Mouse (Mus musculus): ENCODE measurements around the gene Rnpep.

DNA sequence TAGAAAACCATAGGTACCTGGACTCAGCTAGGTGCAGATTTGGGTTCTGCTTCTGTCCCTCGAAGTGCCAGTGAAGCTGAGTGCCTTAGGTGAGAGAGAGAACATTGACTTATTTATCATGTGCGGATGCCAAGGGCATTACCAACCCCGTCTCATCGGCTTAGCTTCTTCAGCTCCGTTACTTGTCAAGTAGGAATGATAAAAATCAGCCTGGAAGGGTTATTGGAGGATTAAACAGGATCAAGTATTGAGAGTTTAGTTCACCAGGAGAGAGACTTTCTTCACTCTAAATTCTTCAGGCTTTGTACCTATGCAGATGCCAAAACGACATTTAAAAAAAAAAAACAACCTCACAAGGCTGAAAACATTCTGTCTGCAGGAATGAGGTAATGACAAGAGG lies 46.7 kb upstream of the Rnpep start:
- TF ChIP-seq CTCF (IDR thresholded peaks at IDR 0.05; ENCODE audit: low read depth, low read length) (no peak), POLR2A (IDR thresholded peaks at IDR 0.05; ENCODE audit: extremely low read depth, insufficient read depth, low read length) (no peak)
